Mouse (Mus musculus) stomach, embryonic 14.5 days (tissue): ENCODE results near the gene Bmp2k. TPM values are rescaled to one million over a fixed set of nuclear protein-coding genes. Genes with fewer than 3 reads are reported as not detected.
"Not testable (repeated sequence)": the region's sequence is repeated elsewhere in the genome, so short reads cannot be mapped to it uniquely, and the experiment has no call there.

ENCODE experiments used
- ATAC-seq: fragments of 200-750 bp; cut with Nextera tagmentation; 2 replicates; pipeline ENCODE4 v1.8.0; 2017; ENCODE audit warnings: low read depth, moderate TSS enrichment; ENCODE audit not compliant: insufficient number of reproducible peaks, insufficient read depth, low FRiP score
- H3K27ac ChIP-seq: fragments of 300-500 bp; sonication (generic); 2 replicates; pipeline ENCODE4 v1.5.1; 2014; ENCODE audit warnings: mild to moderate bottlenecking, low read length, moderate library complexity, mixed read lengths
- H3K27me3 ChIP-seq: fragments of 300-500 bp; sonication (generic); 2 replicates; pipeline ENCODE4 v1.6.1; 2014; ENCODE audit warnings: low read length, control low read depth, mixed read lengths; ENCODE audit not compliant: control insufficient read depth, insufficient read depth
- H3K36me3 ChIP-seq: fragments of 300-500 bp; sonication (generic); 2 replicates; pipeline ENCODE4 v1.6.1; 2014; ENCODE audit warnings: mild to moderate bottlenecking, control low read depth, low read length, moderate library complexity, mixed read lengths; ENCODE audit not compliant: control insufficient read depth, insufficient read depth
- H3K4me1 ChIP-seq: fragments of 300-500 bp; sonication (generic); 2 replicates; pipeline ENCODE4 v1.6.1; 2014; ENCODE audit warnings: low read length, control low read depth, mixed read lengths; ENCODE audit not compliant: control insufficient read depth, insufficient read depth
- H3K4me2 ChIP-seq: fragments of 300-500 bp; sonication (generic); replicated peaks from 2 replicates; pipeline ENCODE4 v1.6.1; 2014; ENCODE audit warnings: low read depth, low read length, control low read depth
- H3K4me3 ChIP-seq: fragments of 300-500 bp; sonication (generic); 2 replicates; pipeline ENCODE4 v1.5.1; 2014; ENCODE audit warnings: low read depth, low read length, control low read depth
- H3K9ac ChIP-seq: fragments of 300-500 bp; sonication (generic); replicated peaks from 2 replicates; pipeline ENCODE4 v1.6.1; 2014; ENCODE audit warnings: low read depth, mild to moderate bottlenecking, control low read depth, low read length, moderate library complexity, mixed read lengths
- H3K9me3 ChIP-seq: fragments of 300-500 bp; sonication (generic); 2 replicates; pipeline ENCODE4 v1.6.1; 2016; ENCODE audit warnings: low read depth, low read length, control low read depth; ENCODE audit not compliant: control insufficient read depth
- WGBS: fragments of 180-500 bp; shearing (Covaris S2); extraction: QIAGEN DNeasy Blood & Tissue Kit; methylation state at CpG from one replicate; pipeline ENCODE4 v1.1.7; 2014; 5-methylcytosine and 5-hydroxymethylcytosine counted together
- polyA plus RNA-seq: library from polyadenylated mRNA; unstranded; fragments of >200 nt; fragmentation: Nextera tagmentation; extraction: Ambion mirVana; gene quantifications from 2 replicates; pipeline ENCODE4 v1.2.1, GENCODE M21; 2014

Bmp2k gene
- polyA plus RNA-seq, 1 experiment from 2014 or later, result 13.5 TPM

- ATAC-seq, result no peak
- no peaks in the 10 kb centered on the region for H3K9me3 ChIP-seq
- H3K4me3 ChIP-seq, result no peak overlapping the region
- no peaks in the 10 kb centered on the region for H3K36me3 ChIP-seq
- no peak overlapping the region for H3K27ac ChIP-seq
- H3K9ac ChIP-seq, result no peak overlapping the region
- no peak overlapping the region for H3K4me2 ChIP-seq
- WGBS, result 85% methylated on average over 11 of the region's 11 CpGs
- no peaks in the 10 kb centered on the region for H3K27me3 ChIP-seq
- H3K4me1 ChIP-seq, result no peaks in the 10 kb centered on the region
These were observed 12.3 kb downstream of the Bmp2k start for GRCm38 (mm10) chr5:97009601-97010335.

- no peaks in the 10 kb centered on the region for H3K9me3 ChIP-seq
- H3K36me3 ChIP-seq, result no peaks in the 10 kb centered on the region
- H3K27ac ChIP-seq, result no peak overlapping the region
- H3K4me3 ChIP-seq, result no peak overlapping the region
- WGBS, result 79% methylated on average over 11 of the region's 11 CpGs
- ATAC-seq, result no peak
- H3K27me3 ChIP-seq, result no peaks in the 10 kb centered on the region
- H3K9ac ChIP-seq, result no peak overlapping the region
- H3K4me1 ChIP-seq, result no peaks in the 10 kb centered on the region
- H3K4me2 ChIP-seq, result no peak overlapping the region
These were observed 18.5 kb downstream of the Bmp2k start for GRCm38 (mm10) chr5:97015781-97016508.

GRCm38 (mm10) chr5:97016842-97017577 lies 19.5 kb downstream of the Bmp2k start:
- no peak for ATAC-seq
- Histone ChIP-seq H3K27ac (no peak overlapping the region), H3K36me3 (no peaks in the 10 kb centered on the region), H3K9me3 (no peaks in the 10 kb centered on the region), H3K4me3 (no peak overlapping the region), H3K27me3 (no peaks in the 10 kb centered on the region), H3K4me1 (no peaks in the 10 kb centered on the region), H3K9ac (no peak overlapping the region), H3K4me2 (no peak overlapping the region)
- 80% methylated on average over 9 of the region's 9 CpGs for WGBS

GRCm38 (mm10) chr5:97022305-97023278 lies 25.1 kb downstream of the Bmp2k start:
- Histone ChIP-seq H3K27me3 (no peaks in the 10 kb centered on the region), H3K4me3 (no peak overlapping the region), H3K27ac (no peak overlapping the region), H3K4me2 (no peak overlapping the region), H3K36me3 (no peaks in the 10 kb centered on the region), H3K9me3 (no peaks in the 10 kb centered on the region), H3K9ac (no peak overlapping the region), H3K4me1 (no peaks in the 10 kb centered on the region)
- 72% methylated on average over 15 of the region's 15 CpGs for WGBS
- ATAC-seq, result 0 out of 2 replicates have a peak, but pooled peaks have one; percentile 33

- WGBS, result 86% methylated on average over 5 of the region's 5 CpGs
- Histone ChIP-seq H3K27ac (no peak overlapping the region), H3K27me3 (no peaks in the 10 kb centered on the region), H3K4me3 (no peak overlapping the region), H3K9me3 (no peaks in the 10 kb centered on the region), H3K9ac (no peak overlapping the region), H3K36me3 (no peaks in the 10 kb centered on the region), H3K4me1 (no peaks in the 10 kb centered on the region), H3K4me2 (no peak overlapping the region)
- ATAC-seq, result no peak
These were observed 27.3 kb downstream of the Bmp2k start for GRCm38 (mm10) chr5:97024834-97025233.

- H3K36me3 ChIP-seq, result no peaks in the 10 kb centered on the region
- no peaks in the 10 kb centered on the region for H3K27me3 ChIP-seq
- no peak overlapping the region for H3K4me2 ChIP-seq
- H3K4me1 ChIP-seq, result no peaks in the 10 kb centered on the region
- ATAC-seq, result no peak
- 88% methylated on average over 6 of the region's 6 CpGs for WGBS
- H3K27ac ChIP-seq, result no peak overlapping the region
- no peak overlapping the region for H3K9ac ChIP-seq
- H3K4me3 ChIP-seq, result no peak overlapping the region
- H3K9me3 ChIP-seq, result no peaks in the 10 kb centered on the region
These were observed 28.2 kb downstream of the Bmp2k start for GRCm38 (mm10) chr5:97025650-97026049.

- H3K27ac ChIP-seq, result no peak overlapping the region
- H3K4me2 ChIP-seq, result no peak overlapping the region
- H3K27me3 ChIP-seq, result no peaks in the 10 kb centered on the region
- H3K9me3 ChIP-seq, result no peaks in the 10 kb centered on the region
- no peaks in the 10 kb centered on the region for H3K4me1 ChIP-seq
- no peaks in the 10 kb centered on the region for H3K36me3 ChIP-seq
- H3K4me3 ChIP-seq, result no peak overlapping the region
- ATAC-seq, result no peak
- WGBS, result 83% methylated on average over 8 of the region's 8 CpGs
- no peak overlapping the region for H3K9ac ChIP-seq
These were observed 30.5 kb downstream of the Bmp2k start for GRCm38 (mm10) chr5:97028004-97028403.

- not testable (repeated sequence) for ATAC-seq, H3K36me3 ChIP-seq, H3K27ac ChIP-seq, H3K4me3 ChIP-seq, H3K4me2 ChIP-seq, H3K9ac ChIP-seq, H3K4me1 ChIP-seq, H3K27me3 ChIP-seq, H3K9me3 ChIP-seq
- 73% methylated on average over 1 of the region's 1 CpGs for WGBS
These were observed 31.4 kb downstream of the Bmp2k start for GRCm38 (mm10) chr5:97028840-97029239.
